Mouse (Mus musculus) cortical plate, adult 2 months (tissue): ENCODE measurements around the gene Irgm2.

ENCODE experiments used
- CTCF ChIP-seq: fragments of 200-500 bp; IDR thresholded peaks from 2 replicates; pipeline ENCODE4 v1.5.1; 2011; ENCODE audit warnings: mild to moderate bottlenecking, control low read depth, low read length; ENCODE audit not compliant: insufficient read depth; ENCODE audit errors: extremely low read depth
- POLR2A ChIP-seq: fragments of 200-500 bp; IDR thresholded peaks from 2 replicates; pipeline ENCODE4 v1.6.1; 2011; ENCODE audit warnings: mild to moderate bottlenecking, low read length, control low read depth; ENCODE audit not compliant: insufficient read depth; ENCODE audit errors: extremely low read depth

GRCm38 (mm10) chr11:58226425-58226824, 27.0 kb downstream of the Irgm2 start:
- TF ChIP-seq CTCF (no peak), POLR2A (no peak)
